Mouse (Mus musculus): ENCODE measurements around the gene Trit1.

DNA sequence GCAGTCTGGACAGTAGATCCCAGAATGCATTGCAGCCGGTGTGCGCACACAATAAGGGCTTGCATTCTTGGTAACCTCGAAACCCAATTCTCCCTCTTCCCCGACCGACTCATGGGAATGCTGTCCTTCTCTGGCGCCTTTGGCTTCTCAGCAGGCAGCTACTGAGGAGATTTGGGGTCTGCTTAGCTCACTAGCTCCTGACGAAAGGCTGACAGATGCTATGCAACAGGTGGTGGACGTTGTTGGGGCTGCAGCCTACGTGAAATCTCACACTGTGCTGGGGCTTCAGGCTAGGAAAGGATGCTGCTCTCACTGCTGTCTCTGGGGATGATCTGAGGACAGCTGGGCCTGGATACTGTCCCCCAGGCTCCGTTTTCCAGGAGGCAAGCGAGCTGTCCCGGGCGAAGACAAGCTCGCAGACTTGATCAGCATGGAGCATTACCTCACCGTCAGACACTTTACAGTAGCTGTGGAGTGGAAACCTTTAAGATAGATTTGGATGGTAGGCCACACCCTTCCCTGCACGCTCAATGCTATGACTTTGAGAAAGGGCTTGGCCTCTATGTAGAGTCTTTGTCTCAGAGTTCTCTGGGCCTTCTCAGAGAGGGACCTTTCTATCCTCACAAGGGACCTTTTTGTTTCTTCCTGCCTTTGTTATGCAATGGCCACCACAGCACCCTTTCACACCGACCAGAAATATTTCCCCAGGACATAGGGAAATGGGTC, 15.6 kb upstream of the Trit1 start:
- TF ChIP-seq CTCF (IDR thresholded peaks at IDR 0.05; ENCODE audit: low read depth, low read length), result no peak
- no peak for TF ChIP-seq POLR2A (IDR thresholded peaks at IDR 0.05; ENCODE audit: extremely low read depth, insufficient read depth, low read length)
